Mouse (Mus musculus): ENCODE data around the gene Bbs5.
"Not testable (repeated sequence)": the region's sequence is repeated elsewhere in the genome, so short reads cannot be mapped to it uniquely, and the experiment has no call there.

Gene Bbs5

GRCm38 (mm10) chr2:69673723-69674122 is 26.8 kb downstream of the Bbs5 start:
- no peak for DNase-seq

- no peak for DNase-seq
Observed at GRCm38 (mm10) chr2:69675266-69675665, 28.3 kb downstream of the Bbs5 start.

- DNase-seq, result peak; percentile 13
Observed at GRCm38 (mm10) chr2:69676713-69677112, 29.7 kb downstream of the Bbs5 start.

- DNase-seq, result not testable (repeated sequence)
Observed at GRCm38 (mm10) chr2:69677215-69677614, 30.2 kb downstream of the Bbs5 start.

- peak; percentile 19 for DNase-seq
Observed at GRCm38 (mm10) chr2:69679990-69680389, 33.0 kb downstream of the Bbs5 start.

GRCm38 (mm10) chr2:69681931-69682330 is 35.0 kb downstream of the Bbs5 start:
- DNase-seq, result no peak

- DNase-seq, result no peak
Observed at GRCm38 (mm10) chr2:69683036-69683805, 36.2 kb downstream of the Bbs5 start.

- DNase-seq, result no peak
Observed at GRCm38 (mm10) chr2:69684488-69684887, 37.5 kb downstream of the Bbs5 start.

- DNase-seq, result no peak
Observed at GRCm38 (mm10) chr2:69690214-69690613, 43.2 kb downstream of the Bbs5 start.

- no peak for DNase-seq
Observed at GRCm38 (mm10) chr2:69690843-69691242, 43.9 kb downstream of the Bbs5 start.

GRCm38 (mm10) chr2:69693501-69693900 is 46.5 kb downstream of the Bbs5 start:
- DNase-seq, result no peak

GRCm38 (mm10) chr2:69700446-69700845 is 53.5 kb downstream of the Bbs5 start:
- no peak for DNase-seq

- no peak for DNase-seq
Observed at GRCm38 (mm10) chr2:69712171-69712570, 65.2 kb downstream of the Bbs5 start.

- peak; percentile 91 for DNase-seq
Observed at GRCm38 (mm10) chr2:69712981-69713625, 66.1 kb downstream of the Bbs5 start, which contains the start of gene Fastkd1. Gene Fastkd1, minus strand, starts transcription at chr2:69713516.

GRCm38 (mm10) chr2:69713626-69714014 is 66.6 kb downstream of the Bbs5 start:
- DNase-seq, result no peak

GRCm38 (mm10) chr2:69714126-69714525 is 67.2 kb downstream of the Bbs5 start:
- no peak for DNase-seq

GRCm38 (mm10) chr2:69716483-69716882 is 69.5 kb downstream of the Bbs5 start:
- no peak for DNase-seq

Measured in kidney, postnatal 10 days (tissue).